8 mouse cellular contexts compared by ENCODE assay signal in genomic region chr11:97432015-97432414, GRCm38 (mm10). TPM values are rescaled to one million over a fixed set of nuclear protein-coding genes. Genes with fewer than 3 reads are reported as not detected.
DNase-seq lines count a peak whose midpoint lies in the region; ATAC-seq and TF ChIP-seq lines count a peak whose summit lies in the region.

No protein-coding gene starts in this region.

- no peaks in the 10 kb centered on the region for H3K9me3 ChIP-seq in G1E (replicated peaks)

- peaks cover 77% of the 10 kb centered on the region for H3K4me1 ChIP-seq in G1E (ENCODE audit: insufficient read depth, low read depth, low read length)

- peak; percentile 95 for TF ChIP-seq CTCF in G1E (IDR thresholded peaks at IDR 0.05; ENCODE audit: low read depth, low read length)

- DNase-seq in left cerebral cortex, adult 18-20 months (ENCODE audit: low spot score in 2 of 2), result peak; percentile 46 to 58
- DNase-seq in left cerebral cortex, postnatal 10 days (ENCODE audit: extremely low spot score in 1 of 2, low spot score in 2 of 2), result no peak
- DNase-seq in G1E (ENCODE audit: low spot score), result no peak
- peak; percentile 64 for DNase-seq in c-Kit-positive CD71-positive TER-119-negative erythroid progenitor cells, embryonic 14.5 days (ENCODE audit: low read depth)
- peak; percentile 79 to 81 for DNase-seq in heart, postnatal 14 days
- DNase-seq in right cerebral cortex, postnatal 14 days, result no peak
- no peak for DNase-seq in left cerebral cortex, adult 9 months (ENCODE audit: low spot score in 2 of 2)

- no peak overlapping the region for H3K4me3 ChIP-seq in G1E (ENCODE audit: low read depth, low read length)

- no peak for ATAC-seq in G1E (ENCODE audit: extremely low read depth, insufficient number of reproducible peaks, low FRiP score, poor library complexity, severe bottlenecking)
- peak; percentile 18; the same call in 1 of the 2 replicates for ATAC-seq in megakaryocyte-erythroid progenitor cell, adult 5-6 weeks (replicated peaks; ENCODE audit: low FRiP score, low TSS enrichment, poor library complexity, severe bottlenecking)

- H3K27me3 ChIP-seq in G1E (ENCODE audit: insufficient read depth, low read length), result no peaks in the 10 kb centered on the region

- intact Hi-C loops in left cerebral cortex, postnatal 10 days (cut with DNase I), result no loop called here
- intact Hi-C loops in heart, postnatal 14 days (cut with DNase I), result loop anchor here (1.0 to 2.0 kb wide), 2 partner anchors 19 to 37 kb away; no protein-coding TSS in a partner anchor

- H3K36me3 ChIP-seq in G1E (replicated peaks), result peaks cover 13% of the 10 kb centered on the region

RNA-seq across cellular contexts. Expression of gene Arhgap23, which starts 16.7 kb away (rescaled TPM):
- 10 to 100 TPM; 66.5 to 75.0 TPM for total RNA-seq in left cerebral cortex, adult 18-20 months (2021)
- total RNA-seq in left cerebral cortex, postnatal 10 days (2021), result 10 to 100 TPM; 84.0 to 91.8 TPM
- total RNA-seq in G1E (2014; fragmentation: Nextera tagmentation), result 8.5 and 17.9 TPM in 2 replicates
- total RNA-seq in G1E (2017), result 2.4 and 4.4 TPM in 2 replicates
- 18.6 and 21.9 TPM in 2 replicates for polyA plus RNA-seq in G1E (2012)
- total RNA-seq in heart, postnatal 14 days (2021), result 10 to 100 TPM; 24.8 to 25.1 TPM
- total RNA-seq in megakaryocyte-erythroid progenitor cell, adult 5-6 weeks (2014; fragmentation: Nextera tagmentation), result 18.4 and 22.3 TPM in 2 replicates
- 3.9 and 14.5 TPM in 2 replicates for total RNA-seq in megakaryocyte-erythroid progenitor cell, adult 5-6 weeks (2017)

Comparison
In these comparisons a context has a peak if more than half of its experiments do, and no peak if none do; other contexts are left out.
1. DNase-seq: peak in left cerebral cortex, adult 18-20 months (2 of 2), c-Kit-positive CD71-positive TER-119-negative erythroid progenitor cells, embryonic 14.5 days (single experiment) and heart, postnatal 14 days (2 of 2); none in left cerebral cortex, postnatal 10 days (0 of 2), G1E (single experiment), right cerebral cortex, postnatal 14 days (single experiment) and left cerebral cortex, adult 9 months (0 of 2).